Mouse (Mus musculus) 3134 (cell line): Measurements from ENCODE around the gene Cfap43.
"Not testable (repeated sequence)": the region's sequence is repeated elsewhere in the genome, so short reads cannot be mapped to it uniquely, and the experiment has no call there.

Source experiments
- DNase-seq: peaks from one replicate; pipeline ENCODE4 v3.0.0-alpha.2; 2011; ENCODE audit warnings: low spot score; ENCODE audit not compliant: insufficient read length; ENCODE audit errors: extremely low read depth

Gene Cfap43

DNA sequence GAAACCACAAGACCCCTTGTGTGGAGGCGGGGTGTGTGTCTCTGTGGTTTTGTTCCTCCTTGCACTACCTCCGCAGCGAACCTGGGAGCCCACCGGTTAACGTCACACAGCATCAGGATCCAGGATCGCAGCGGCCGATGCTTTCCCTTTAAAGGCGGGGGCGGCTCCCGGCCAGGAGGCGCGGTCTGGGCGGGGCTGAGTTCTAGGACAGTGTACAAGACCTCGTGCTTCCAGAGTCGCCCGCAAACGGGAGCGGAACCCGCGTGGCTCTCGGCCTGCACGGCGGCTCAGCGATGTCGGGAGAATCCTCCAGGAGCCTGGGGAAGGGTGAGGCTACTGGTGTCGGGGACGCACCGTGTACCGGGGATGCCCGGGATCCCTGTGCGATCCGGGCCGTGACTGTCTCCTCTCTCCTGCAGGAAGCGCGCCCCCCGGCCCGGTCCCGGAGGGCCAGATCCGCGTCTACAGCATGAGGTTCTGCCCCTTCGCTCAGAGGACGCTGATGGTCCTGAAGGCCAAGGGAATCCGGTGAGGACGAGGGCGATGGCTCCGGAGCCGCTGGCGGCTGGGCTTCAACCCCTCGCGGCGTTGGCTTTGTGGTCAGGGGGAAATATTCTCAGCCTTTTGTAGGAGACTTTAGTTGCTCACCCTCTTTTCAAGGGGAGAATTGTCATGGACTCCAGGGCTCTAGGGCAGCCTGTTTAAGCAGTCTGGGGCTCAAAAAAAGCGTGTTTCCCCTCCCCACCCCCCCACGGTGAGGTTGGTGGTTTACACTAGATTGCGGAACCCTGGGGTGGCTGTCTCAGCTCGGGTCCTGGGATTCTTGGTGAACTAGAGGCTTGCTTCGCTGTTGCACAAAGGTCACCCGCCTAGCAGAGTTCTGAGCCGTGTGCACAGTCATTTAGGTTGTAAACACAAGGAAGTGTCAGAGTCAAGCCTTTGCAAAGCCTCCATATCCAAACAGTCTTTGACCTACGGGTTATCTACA lies 64.0 kb downstream of the Cfap43 start, which contains the start of gene Gsto1:
Gene Gsto1, plus strand, starts transcription at position 175 of the 988 bp plus-strand sequence.
- peak; percentile 94 for DNase-seq

DNA sequence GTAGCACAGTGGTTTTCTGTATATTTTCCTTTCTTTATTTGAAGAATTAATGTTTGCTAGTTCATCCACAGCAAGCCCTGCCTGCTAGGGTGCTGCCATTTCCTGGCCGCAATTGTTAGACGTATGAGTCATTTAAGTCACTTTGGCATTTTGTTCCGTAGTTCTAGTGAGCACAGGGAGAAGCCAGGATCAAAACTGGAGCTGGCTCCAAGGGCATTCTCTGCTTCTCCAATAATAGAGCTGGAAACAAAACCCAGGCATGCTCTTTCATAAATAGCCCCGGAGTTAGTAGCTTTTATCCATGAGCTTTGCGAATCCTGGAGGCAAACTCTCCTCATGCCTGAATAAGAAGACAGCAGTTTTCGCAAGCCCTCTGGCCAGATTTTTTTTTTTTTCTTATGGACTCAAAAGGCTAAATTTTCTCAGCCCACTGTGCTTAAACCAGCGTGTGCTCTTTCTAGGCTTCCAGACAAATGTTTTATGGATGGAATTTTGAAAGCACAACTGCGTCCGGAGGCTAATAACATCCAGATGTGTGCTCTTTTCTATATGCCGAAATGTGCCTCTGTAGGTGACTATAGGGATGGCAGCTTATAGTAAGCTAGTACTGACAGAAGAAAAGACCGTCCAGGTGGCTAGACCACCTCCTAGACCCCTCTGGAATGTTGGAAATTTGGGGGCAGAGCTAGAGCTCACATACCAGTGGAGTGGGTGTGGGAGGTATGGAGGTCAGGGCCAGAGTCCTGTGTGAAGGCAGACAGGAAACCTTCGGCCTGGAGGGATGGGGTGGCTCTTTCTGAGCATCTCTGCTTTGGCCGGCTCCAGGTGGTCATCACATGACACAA lies 64.9 kb downstream of the Cfap43 start:
- DNase-seq = peak; percentile 35

DNA sequence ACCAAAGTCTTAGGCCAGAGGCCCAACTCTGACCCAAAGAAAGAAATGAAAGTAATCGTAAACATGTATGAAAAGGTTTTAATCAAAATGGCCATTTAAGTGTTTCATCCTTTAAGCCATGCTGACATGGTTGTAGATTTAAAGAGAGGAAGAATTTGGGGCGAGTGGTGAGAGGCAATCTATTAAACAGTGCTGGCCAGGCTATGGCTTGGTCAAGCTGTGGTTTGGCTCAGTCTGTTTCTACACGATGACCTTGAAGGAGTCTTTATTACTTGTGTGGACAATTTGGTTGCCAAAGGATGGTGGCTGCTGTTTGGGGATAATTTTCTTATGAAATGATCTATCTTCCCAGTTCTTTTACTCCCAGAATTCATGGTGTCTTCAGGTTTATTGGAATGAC lies 66.0 kb downstream of the Cfap43 start:
- no peak for DNase-seq

DNA sequence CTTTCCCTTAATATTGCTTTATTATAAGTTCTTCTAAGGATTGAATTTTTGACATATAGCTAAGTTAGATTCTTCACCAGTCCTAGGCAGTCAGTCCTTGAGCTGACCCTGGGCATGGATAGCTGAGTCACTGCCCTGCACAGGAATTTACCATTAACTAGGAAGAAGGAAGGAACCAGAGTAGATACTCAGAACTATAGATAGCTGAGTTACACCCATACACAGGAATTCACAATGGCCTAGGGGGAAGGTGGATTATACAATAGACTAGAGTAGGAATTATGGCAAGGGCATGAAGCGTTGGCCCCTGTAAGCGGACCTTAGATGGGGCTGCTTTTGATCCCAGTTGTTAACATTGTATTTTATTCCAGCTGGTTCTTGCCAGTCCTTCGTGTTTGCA lies 67.0 kb downstream of the Cfap43 start:
- not testable (repeated sequence) for DNase-seq

DNA sequence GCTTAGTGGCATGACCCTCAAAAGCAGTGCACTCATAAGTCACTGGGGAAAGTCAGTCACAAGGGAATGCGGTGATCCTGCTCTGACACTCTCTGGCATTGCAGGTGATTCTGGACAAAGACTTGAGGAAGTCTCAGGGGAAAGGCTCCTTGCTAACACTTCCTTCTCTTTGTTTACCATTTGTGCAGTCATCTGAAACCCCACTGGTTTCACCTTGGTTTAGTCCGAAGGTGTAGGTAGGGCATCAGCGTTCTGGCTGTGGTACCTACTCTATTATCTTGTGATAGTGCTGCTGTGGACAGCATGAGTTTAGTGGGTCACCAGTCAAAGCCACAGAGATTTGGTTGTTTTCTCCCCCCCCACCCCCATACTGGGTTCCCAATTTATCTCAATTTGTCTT lies 69.4 kb downstream of the Cfap43 start:
- no peak for DNase-seq

DNA sequence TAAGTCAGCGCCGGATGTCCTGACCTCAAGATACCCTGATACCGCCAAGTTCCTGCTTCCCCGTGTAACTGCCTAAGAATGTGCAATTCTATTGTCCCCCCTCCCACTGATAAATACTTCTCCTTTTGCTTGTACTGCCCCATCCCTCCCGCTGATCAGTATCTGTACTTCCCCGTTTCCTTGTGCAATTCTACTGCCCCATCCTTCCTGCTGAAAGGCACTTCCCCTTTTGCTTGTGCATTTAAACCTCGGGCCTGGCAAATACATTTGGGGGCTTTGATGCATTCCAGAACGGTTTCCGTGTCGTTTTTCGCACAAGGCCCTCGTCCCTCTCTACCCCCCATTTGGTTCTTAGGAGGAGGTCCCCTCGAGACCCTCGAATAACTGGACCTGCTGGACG lies 77.9 kb downstream of the Cfap43 start:
- not testable (repeated sequence) for DNase-seq

DNA sequence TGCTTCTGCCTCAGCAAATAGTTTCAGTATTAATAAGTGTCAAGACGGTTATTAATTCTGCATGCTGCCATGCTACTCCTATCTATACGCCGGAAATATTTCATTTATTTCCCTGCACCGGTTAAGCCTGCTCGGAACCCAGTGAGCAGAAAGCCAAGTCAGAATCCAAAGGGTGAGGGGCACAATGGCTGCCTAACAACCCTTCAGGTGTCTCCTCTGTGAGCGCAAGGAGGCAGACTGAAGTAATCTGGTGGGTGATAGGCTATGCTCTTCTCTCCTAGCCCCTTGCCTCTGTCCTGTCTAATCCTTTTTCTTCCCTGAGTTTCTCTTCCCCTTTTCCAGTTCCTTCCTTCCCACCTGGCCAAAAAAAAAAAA lies 81.6 kb downstream of the Cfap43 start:
- no peak for DNase-seq

DNA sequence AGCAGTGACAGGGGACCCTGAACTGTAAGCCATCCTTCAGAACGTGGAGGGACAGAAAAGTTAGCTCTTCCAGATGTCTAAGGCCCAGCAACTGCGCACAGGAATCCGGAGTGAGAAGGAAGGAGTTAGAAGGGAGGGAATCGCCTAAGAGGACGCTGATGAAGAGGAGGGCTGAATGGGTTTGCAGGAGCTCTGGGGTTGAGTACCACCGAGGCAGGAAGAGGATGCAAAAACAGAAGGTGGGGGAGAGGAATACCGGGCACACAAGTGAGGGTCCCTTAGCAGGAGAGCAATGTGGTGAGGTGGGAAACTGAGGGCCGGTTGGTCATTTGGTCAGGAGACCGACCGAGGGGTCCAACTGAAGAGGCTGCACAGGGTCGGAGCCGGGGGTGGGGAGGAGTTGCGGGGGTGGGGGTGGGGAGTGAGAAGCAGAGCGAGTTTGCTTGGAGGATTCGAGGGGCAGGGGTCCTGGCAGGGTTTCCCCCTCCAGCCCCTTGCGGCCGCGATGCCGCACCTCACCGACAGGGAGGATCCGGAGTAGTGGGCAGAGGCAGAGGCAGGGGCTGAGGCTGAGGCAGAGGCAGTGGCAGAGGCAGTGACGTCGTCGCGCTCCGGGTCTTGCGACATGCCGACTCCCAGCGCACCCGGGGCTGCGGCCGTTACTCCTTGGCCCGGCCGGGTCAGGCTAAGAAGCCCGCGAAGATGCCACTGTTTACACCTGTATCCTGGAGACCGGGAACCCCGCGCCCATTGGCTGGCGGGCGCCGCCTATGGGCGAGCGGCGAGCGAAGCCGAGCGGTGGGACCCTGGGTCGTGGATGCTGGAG lies 82.2 kb downstream of the Cfap43 start:
- DNase-seq = no peak

DNA sequence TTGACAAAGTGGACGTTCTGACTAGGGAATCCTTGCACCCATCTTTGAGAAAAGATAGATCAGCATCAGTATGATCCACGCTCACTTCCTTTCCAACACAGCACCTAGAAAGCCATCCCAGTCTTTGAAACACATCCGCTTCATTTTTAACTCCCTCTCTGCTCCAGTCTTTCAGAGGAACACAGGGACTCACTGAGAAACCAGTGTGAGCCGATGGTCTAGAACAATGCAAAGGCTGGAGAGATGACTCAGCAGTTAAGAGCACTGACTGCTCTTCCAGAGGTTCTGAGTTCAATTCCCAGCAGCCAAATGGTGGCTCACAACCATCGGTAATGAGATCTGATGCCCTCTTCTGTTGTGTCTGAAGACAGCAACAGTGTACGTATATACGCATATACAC lies 83.3 kb downstream of the Cfap43 start:
- DNase-seq = no peak

DNA sequence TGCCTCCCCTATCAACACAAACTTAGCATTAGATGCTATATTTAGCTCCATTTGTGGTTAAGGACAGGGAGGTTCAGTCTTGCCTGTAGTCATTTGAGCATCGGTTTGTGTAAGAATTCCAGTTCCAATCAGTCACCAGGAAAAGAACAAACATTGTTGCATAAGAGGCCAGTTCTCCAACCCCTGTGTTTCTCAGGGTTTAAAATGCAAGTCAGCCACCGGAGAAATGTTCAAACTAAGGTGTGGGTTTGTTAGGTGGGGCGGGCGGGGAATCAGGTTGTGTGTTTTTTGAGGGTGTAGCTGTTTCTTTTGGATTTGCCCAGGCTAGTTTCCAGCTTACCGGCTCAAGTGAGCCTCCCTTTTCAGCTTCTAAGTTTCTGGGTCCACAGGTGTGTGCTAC lies 84.5 kb downstream of the Cfap43 start:
- DNase-seq = no peak

DNA sequence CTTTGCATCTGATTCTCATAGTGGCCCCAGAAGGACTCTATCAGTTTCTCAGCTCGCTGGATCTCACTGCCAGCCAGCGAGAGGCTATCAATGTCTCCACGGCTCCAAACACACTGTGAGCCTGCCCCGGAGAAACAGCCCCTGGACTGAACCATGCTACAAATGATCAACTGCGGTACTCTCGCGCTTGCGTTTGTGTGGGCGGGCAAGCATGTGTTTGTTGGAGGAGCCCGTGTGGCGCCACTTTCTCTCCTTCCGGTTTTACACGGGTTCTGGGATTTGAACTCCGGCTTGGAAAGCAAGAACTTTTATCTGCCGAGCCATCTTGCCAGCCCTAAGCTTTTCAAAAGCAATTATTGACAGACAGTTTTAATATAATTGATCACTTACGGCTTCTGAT lies 86.8 kb downstream of the Cfap43 start:
- DNase-seq = no peak

DNA sequence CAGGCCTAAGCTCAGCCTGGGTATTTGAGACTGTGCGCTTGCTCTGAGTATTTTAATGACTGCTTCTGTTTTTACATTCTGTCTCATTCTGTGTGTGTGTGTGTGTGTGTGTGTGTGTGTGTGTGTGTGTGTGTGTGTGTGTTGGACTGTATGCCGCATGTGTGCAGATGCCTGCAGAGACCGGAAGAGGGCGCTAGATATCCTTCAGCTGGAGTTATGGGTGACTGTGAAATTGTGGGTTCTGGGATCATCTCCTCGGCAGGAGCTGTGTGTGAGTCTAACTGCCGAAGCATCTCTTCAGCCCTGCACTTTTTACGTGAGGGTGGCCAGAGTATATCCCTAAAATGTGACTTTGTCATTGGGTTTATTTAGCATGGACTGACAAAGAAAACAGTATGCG lies 88.0 kb downstream of the Cfap43 start:
- DNase-seq = no peak

DNA sequence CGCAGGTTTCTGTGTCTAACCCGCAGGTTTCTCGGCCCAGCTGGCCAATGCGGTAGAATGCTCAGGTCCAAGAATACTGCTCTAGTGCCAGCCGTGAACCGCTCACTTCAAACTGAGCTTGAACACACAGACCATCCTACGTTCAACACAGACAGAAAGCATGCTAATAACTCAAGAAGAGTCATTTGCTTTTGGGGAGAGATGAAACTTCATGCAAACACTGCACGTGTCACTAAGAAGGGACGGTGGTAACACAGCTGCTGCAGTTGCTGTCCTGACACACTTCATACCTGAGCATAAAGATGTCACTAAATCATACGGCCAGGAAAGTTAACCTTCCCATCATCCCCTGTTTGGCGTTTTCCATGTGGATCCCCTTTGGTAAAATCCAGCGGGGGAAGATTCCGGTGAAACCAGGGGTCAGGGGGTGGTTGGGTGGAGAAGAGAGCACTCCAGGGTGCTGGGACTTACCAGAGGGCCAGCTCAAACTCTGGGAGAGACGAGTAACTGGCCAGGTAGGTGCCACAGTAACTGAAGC lies 89.1 kb downstream of the Cfap43 start:
- no peak for DNase-seq

DNA sequence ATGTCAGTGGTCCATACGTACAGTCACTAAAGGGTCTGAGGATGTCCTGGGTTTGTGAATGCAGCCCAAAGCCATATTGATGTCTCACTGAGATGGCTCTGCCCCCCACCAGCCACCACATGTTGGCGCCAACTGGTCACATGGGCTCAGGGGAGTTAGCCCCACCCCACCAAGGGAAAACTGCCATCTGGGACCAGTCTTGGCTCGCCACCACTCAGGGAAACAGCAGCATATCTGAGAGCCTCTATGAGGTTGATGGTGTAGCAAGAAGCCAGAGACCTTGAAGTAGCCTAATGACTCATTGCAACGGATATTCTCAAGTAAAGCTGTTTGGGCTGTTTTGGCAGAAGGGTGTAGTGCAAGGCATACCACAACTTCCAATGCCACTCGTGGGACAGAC lies 95.1 kb downstream of the Cfap43 start:
- peak; percentile 75 for DNase-seq

DNA sequence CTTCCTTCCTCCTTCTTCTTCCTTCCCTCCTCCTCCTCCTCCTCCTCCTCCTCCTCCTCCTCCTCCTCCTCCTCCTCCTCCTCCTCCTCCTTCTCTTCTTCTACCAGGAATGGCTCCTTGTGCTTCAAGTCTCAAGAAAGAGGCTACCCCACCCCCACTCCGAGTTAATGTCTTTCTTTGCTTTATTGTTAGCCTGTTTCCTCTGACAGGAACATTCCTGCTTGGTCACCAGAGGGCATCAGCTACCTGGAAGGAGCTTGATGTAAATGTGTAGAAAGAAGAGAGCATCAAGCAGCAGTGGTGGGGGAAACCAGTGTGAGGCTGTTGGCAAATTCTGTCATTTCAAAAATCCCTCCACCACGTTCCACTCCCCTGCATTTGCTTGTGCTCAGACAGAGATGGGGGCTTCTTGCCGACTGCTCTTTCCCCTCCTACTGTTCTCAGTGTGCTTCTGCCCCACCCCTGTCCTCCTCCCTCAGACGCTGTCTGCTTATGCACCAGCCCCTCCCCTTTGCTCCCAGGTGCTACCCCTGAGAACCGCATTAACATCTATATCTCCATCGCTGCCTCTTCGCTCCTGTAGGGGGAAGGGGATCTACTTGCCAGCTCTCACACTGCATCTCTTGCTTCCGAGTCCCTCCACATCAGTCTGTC lies 96.8 kb downstream of the Cfap43 start:
- DNase-seq = no peak

DNA sequence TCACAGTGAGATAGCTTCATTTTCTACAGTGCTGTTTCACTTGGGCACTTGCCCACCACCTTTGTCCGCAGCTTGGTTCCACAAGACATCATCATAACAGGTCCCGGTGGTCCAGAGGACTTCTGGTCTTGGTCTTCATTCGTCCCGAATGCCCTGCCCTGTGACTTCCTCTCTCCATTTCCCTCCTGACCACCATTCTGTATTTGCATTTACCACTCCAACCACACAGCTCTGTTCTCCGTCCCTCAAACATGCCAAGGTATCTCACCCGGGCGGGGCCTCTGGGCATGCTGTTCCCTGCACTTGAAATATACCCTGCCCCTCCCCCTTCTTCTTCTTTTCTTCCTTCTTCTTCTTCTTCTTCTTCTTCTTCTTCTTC lies 97.6 kb downstream of the Cfap43 start:
- no peak for DNase-seq

DNA sequence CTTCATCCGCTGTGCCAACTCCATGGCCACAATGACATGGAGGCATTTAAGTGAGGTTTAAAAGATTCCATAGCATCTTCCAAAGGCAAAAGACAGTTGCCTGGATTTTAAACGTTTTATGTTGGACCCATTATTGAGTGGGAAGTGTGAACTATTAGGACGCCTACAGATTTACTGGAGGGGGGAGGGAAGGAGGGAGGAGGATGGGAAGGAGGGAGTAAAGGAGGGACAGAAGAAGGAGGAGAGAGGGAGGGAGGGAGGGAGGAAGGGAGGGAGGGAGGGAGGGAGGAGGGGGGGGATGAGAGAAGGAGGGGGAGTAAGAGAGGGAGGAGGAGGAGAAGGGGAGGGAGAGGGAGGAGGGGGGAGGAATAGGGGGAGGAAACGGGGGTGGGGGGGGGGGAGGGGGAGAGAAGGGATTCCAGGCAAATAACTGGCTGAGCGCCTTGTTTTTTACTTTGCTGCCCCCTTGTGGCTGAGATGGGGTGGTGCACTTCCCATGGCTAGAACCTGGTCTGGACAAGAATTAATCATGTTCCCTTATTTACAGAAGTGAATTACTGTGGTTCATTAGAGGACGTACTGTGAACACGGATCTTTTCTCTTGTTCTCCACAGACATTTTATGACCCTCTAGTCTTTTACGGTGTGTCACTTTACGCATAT lies 98.1 kb downstream of the Cfap43 start:
- DNase-seq = no peak

DNA sequence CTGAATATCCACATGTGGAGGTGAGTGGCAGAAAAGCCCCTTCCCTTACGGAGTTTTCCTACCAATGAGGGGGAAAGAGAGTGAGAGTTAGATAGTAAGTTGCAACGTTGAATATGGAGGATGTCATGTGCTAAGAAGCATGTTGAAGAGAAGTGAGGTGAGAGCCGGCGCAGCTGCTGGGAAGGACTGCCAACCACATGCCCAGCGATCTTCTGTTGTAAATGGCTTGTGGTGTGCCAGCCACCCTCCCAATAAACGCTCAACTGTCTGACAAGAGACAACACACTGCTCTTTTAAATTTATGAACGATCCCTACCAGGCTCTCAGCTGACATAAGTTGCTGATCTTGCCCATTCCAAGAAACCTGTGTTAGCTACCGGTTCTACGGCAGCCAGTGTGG lies 101.4 kb downstream of the Cfap43 start:
- DNase-seq = no peak

DNA sequence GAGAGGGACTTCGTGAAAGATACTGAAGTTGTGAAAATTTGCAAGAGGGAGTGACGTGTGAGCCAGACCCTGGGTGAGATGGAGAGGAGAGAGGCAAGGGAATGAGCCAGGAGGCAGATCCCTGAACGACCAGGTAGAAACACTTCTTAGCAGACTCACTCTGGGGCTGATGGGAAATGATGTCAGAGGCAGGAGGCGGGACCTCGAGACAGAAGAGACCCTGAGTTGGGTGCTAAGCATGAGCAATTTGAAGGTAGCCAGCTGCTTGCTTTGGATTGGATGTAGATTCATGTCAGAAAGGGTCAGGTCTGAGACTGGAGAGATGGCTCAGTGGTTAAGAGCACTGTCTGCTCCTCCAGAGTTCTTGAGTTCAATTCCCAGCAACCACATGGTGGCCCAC lies 104.4 kb downstream of the Cfap43 start:
- DNase-seq = no peak

DNA sequence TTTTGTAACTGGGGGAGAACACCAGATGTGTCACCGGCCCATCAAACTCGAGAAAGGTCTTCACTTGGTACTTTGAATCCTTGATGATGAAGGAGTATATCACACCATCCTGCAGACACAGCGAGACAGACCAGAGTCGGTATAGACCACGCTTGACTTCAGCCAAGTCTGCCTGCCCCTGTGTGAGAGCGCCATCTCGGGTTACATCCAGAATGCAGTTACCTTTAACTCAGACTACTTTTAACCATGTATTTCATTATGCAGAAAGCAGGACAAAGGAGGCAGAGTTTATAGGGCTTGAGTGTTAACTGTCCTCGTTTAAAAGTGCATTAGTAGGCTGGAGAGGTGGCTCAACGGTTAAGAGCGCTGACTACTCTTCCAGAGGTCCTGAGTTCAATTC lies 107.0 kb downstream of the Cfap43 start:
- no peak for DNase-seq
